Mouse (Mus musculus) hindbrain, embryonic 13.5 days (tissue): ENCODE measurements at regions not wholly inside any gene's neighbourhood (a gene's known extent, or its start where the extent isn't known, plus 50 kb on each side); places are given as distances from the start of the nearest gene placed in this dataset.

Experiments
- ATAC-seq: fragments of 200-750 bp; cut with Nextera tagmentation; 2 replicates; pipeline ENCODE4 v1.8.0; 2017; ENCODE audit warnings: moderate TSS enrichment; ENCODE audit not compliant: low FRiP score
- H3K27ac ChIP-seq: fragments of 300-500 bp; sonication (generic); 2 replicates; pipeline ENCODE4 v1.5.1; 2015; ENCODE audit warnings: inconsistent platforms, mild to moderate bottlenecking, moderate library complexity
- H3K27me3 ChIP-seq: fragments of 300-500 bp; sonication (generic); 2 replicates; pipeline ENCODE4 v1.6.1; 2015; ENCODE audit warnings: mild to moderate bottlenecking, inconsistent platforms
- H3K36me3 ChIP-seq: fragments of 300-500 bp; sonication (generic); 2 replicates; pipeline ENCODE4 v1.6.1; 2015; ENCODE audit warnings: mild to moderate bottlenecking, inconsistent platforms
- H3K4me1 ChIP-seq: fragments of 300-500 bp; sonication (generic); replicated peaks from 2 replicates; pipeline ENCODE4 v1.6.1; 2015; ENCODE audit warnings: inconsistent platforms
- H3K4me2 ChIP-seq: fragments of 300-500 bp; sonication (generic); 2 replicates; pipeline ENCODE4 v1.6.1; 2015; ENCODE audit warnings: inconsistent platforms, mild to moderate bottlenecking, moderate library complexity
- H3K4me3 ChIP-seq: fragments of 300-500 bp; sonication (generic); 2 replicates; pipeline ENCODE4 v1.5.1; 2015; ENCODE audit warnings: mild to moderate bottlenecking, inconsistent platforms
- H3K9ac ChIP-seq: fragments of 300-500 bp; sonication (generic); 2 replicates; pipeline ENCODE4 v1.6.1; 2015; ENCODE audit warnings: mild to moderate bottlenecking, inconsistent platforms
- H3K9me3 ChIP-seq: fragments of 300-500 bp; sonication (generic); 2 replicates; pipeline ENCODE4 v1.6.1; 2016; ENCODE audit warnings: inconsistent platforms
- WGBS: fragments of 180-500 bp; shearing (Covaris S2); methylation state at CpG from one replicate; pipeline ENCODE4 v1.1.7; 2015; 5-methylcytosine and 5-hydroxymethylcytosine counted together

GRCm38 (mm10) chr2:45678685-45679084 lies 561.5 kb upstream of the Zeb2 start:
- H3K27me3 ChIP-seq = no peaks in the 10 kb centered on the region
- H3K4me3 ChIP-seq = no peak overlapping the region
- H3K27ac ChIP-seq = no peak overlapping the region
- ATAC-seq = no peak
- no peak overlapping the region for H3K4me2 ChIP-seq
- WGBS = 72% methylated on average over 9 of the region's 9 CpGs
- H3K9me3 ChIP-seq = no peaks in the 10 kb centered on the region
- no peaks in the 10 kb centered on the region; the same call in 1 of the 2 replicates for H3K4me1 ChIP-seq
- no peaks in the 10 kb centered on the region for H3K36me3 ChIP-seq
- H3K9ac ChIP-seq = no peak overlapping the region

GRCm38 (mm10) chr2:45675776-45676175 lies 558.6 kb upstream of the Zeb2 start:
- H3K27ac ChIP-seq = no peak overlapping the region
- no peak for ATAC-seq
- 92% methylated on average over 2 of the region's 2 CpGs for WGBS
- H3K9ac ChIP-seq = no peak overlapping the region
- H3K4me1 ChIP-seq = no peaks in the 10 kb centered on the region; the same call in 1 of the 2 replicates
- no peaks in the 10 kb centered on the region for H3K27me3 ChIP-seq
- no peaks in the 10 kb centered on the region for H3K36me3 ChIP-seq
- no peaks in the 10 kb centered on the region for H3K9me3 ChIP-seq
- no peak overlapping the region for H3K4me3 ChIP-seq
- H3K4me2 ChIP-seq = no peak overlapping the region

- Histone ChIP-seq H3K4me2 (no peak overlapping the region), H3K27me3 (no peaks in the 10 kb centered on the region), H3K9ac (no peak overlapping the region), H3K4me1 (no peaks in the 10 kb centered on the region), H3K9me3 (0 out of 2 replicates have a peak, but pooled peaks cover 4% of the 10 kb centered on the region), H3K27ac (no peak overlapping the region), H3K36me3 (no peaks in the 10 kb centered on the region), H3K4me3 (no peak overlapping the region)
- ATAC-seq = no peak
- WGBS = 67% methylated on average over 1 of the region's 1 CpGs
Measured at GRCm38 (mm10) chr2:45656011-45656410, 538.8 kb upstream of the Zeb2 start.

- 0 out of 2 replicates have a peak, but pooled peaks cover under 1% of the 10 kb centered on the region for H3K9me3 ChIP-seq
- no peaks in the 10 kb centered on the region for H3K4me1 ChIP-seq
- no peaks in the 10 kb centered on the region for H3K27me3 ChIP-seq
- no peak overlapping the region for H3K4me2 ChIP-seq
- H3K4me3 ChIP-seq = no peak overlapping the region
- ATAC-seq = no peak
- no peak overlapping the region for H3K9ac ChIP-seq
- no peak overlapping the region for H3K27ac ChIP-seq
- no peaks in the 10 kb centered on the region for H3K36me3 ChIP-seq
Measured at GRCm38 (mm10) chr2:45654693-45655092, 537.5 kb upstream of the Zeb2 start.

- no peak for ATAC-seq
- H3K9me3 ChIP-seq = no peaks in the 10 kb centered on the region
- no peak overlapping the region for H3K27ac ChIP-seq
- no peak overlapping the region for H3K4me2 ChIP-seq
- no peaks in the 10 kb centered on the region for H3K4me1 ChIP-seq
- H3K36me3 ChIP-seq = no peaks in the 10 kb centered on the region
- WGBS = 74% methylated on average over 3 of the region's 3 CpGs
- H3K9ac ChIP-seq = no peak overlapping the region
- no peak overlapping the region for H3K4me3 ChIP-seq
- H3K27me3 ChIP-seq = no peaks in the 10 kb centered on the region
Measured at GRCm38 (mm10) chr2:45652977-45653376, 535.8 kb upstream of the Zeb2 start.

GRCm38 (mm10) chr2:45650271-45650985 lies 533.2 kb upstream of the Zeb2 start:
- Histone ChIP-seq H3K27ac (no peak overlapping the region), H3K4me2 (no peak overlapping the region), H3K27me3 (no peaks in the 10 kb centered on the region), H3K4me3 (no peak overlapping the region), H3K36me3 (no peaks in the 10 kb centered on the region), H3K9me3 (no peaks in the 10 kb centered on the region), H3K9ac (no peak overlapping the region), H3K4me1 (no peaks in the 10 kb centered on the region)
- WGBS = 69% methylated on average over 5 of the region's 5 CpGs
- ATAC-seq = no peak

GRCm38 (mm10) chr2:45647846-45648245 lies 530.7 kb upstream of the Zeb2 start:
- Histone ChIP-seq H3K9ac (no peak overlapping the region), H3K4me3 (no peak overlapping the region), H3K27ac (no peak overlapping the region), H3K4me2 (no peak overlapping the region), H3K36me3 (no peaks in the 10 kb centered on the region), H3K27me3 (no peaks in the 10 kb centered on the region), H3K9me3 (no peaks in the 10 kb centered on the region), H3K4me1 (no peaks in the 10 kb centered on the region)
- ATAC-seq = no peak
- WGBS = 95% methylated on average over 3 of the region's 3 CpGs

GRCm38 (mm10) chr2:45630081-45630480 lies 512.9 kb upstream of the Zeb2 start:
- Histone ChIP-seq H3K4me3 (no peak overlapping the region), H3K27me3 (no peaks in the 10 kb centered on the region), H3K4me2 (no peak overlapping the region), H3K4me1 (no peaks in the 10 kb centered on the region), H3K27ac (no peak overlapping the region), H3K36me3 (no peaks in the 10 kb centered on the region), H3K9me3 (no peaks in the 10 kb centered on the region), H3K9ac (no peak overlapping the region)
- ATAC-seq = no peak
- WGBS = 66% methylated on average over 7 of the region's 7 CpGs

GRCm38 (mm10) chr2:45629616-45630015 lies 512.4 kb upstream of the Zeb2 start:
- no peaks in the 10 kb centered on the region for H3K27me3 ChIP-seq
- H3K9ac ChIP-seq = no peak overlapping the region
- no peak overlapping the region for H3K4me3 ChIP-seq
- H3K27ac ChIP-seq = no peak overlapping the region
- WGBS = 68% methylated on average over 3 of the region's 3 CpGs
- H3K4me1 ChIP-seq = no peaks in the 10 kb centered on the region
- ATAC-seq = no peak
- H3K4me2 ChIP-seq = no peak overlapping the region
- H3K36me3 ChIP-seq = no peaks in the 10 kb centered on the region
- no peaks in the 10 kb centered on the region for H3K9me3 ChIP-seq

- Histone ChIP-seq H3K4me1 (no peaks in the 10 kb centered on the region), H3K4me2 (no peak overlapping the region), H3K27me3 (no peaks in the 10 kb centered on the region), H3K36me3 (no peaks in the 10 kb centered on the region), H3K4me3 (no peak overlapping the region), H3K9ac (no peak overlapping the region), H3K27ac (no peak overlapping the region), H3K9me3 (no peaks in the 10 kb centered on the region)
- no peak for ATAC-seq
- 83% methylated on average over 3 of the region's 3 CpGs for WGBS
Measured at GRCm38 (mm10) chr2:45623056-45623455, 505.9 kb upstream of the Zeb2 start.

GRCm38 (mm10) chr2:45608926-45609325 lies 491.7 kb upstream of the Zeb2 start:
- 94% methylated on average over 1 of the region's 1 CpGs for WGBS
- no peaks in the 10 kb centered on the region for H3K27me3 ChIP-seq
- no peak overlapping the region for H3K9ac ChIP-seq
- no peak for ATAC-seq
- H3K4me1 ChIP-seq = no peaks in the 10 kb centered on the region
- no peaks in the 10 kb centered on the region for H3K9me3 ChIP-seq
- H3K4me2 ChIP-seq = no peak overlapping the region
- no peak overlapping the region for H3K4me3 ChIP-seq
- no peak overlapping the region for H3K27ac ChIP-seq
- no peaks in the 10 kb centered on the region for H3K36me3 ChIP-seq

- Histone ChIP-seq H3K27ac (no peak overlapping the region), H3K9ac (no peak overlapping the region), H3K4me1 (no peaks in the 10 kb centered on the region), H3K4me2 (no peak overlapping the region), H3K4me3 (no peak overlapping the region), H3K36me3 (no peaks in the 10 kb centered on the region), H3K9me3 (no peaks in the 10 kb centered on the region), H3K27me3 (no peaks in the 10 kb centered on the region)
- ATAC-seq = no peak
Measured at GRCm38 (mm10) chr2:45607393-45607792, 490.2 kb upstream of the Zeb2 start.

GRCm38 (mm10) chr2:45601332-45601900 lies 484.2 kb upstream of the Zeb2 start:
- H3K4me2 ChIP-seq = no peak overlapping the region
- H3K27ac ChIP-seq = no peak overlapping the region
- H3K4me3 ChIP-seq = no peak overlapping the region
- H3K9ac ChIP-seq = no peak overlapping the region
- no peaks in the 10 kb centered on the region for H3K27me3 ChIP-seq
- no peaks in the 10 kb centered on the region for H3K9me3 ChIP-seq
- 93% methylated on average over 6 of the region's 6 CpGs for WGBS
- H3K36me3 ChIP-seq = no peaks in the 10 kb centered on the region
- ATAC-seq = no peak
- no peaks in the 10 kb centered on the region for H3K4me1 ChIP-seq
